Mouse (Mus musculus): Measurements from ENCODE around the gene Ubash3a. TPM values are rescaled to one million over a fixed set of nuclear protein-coding genes. Genes with fewer than 3 reads are reported as not detected.

The Ubash3a gene
- polyA plus RNA-seq, 1 experiment from 2014 or later = 0.25 TPM

- Histone ChIP-seq H3K4me1 (ENCODE audit: control insufficient read depth, insufficient read depth, low read length) (0 out of 2 replicates have a peak, but pooled peaks cover 3% of the 10 kb centered on the region), H3K4me3 (ENCODE audit: low read depth, low read length) (no peak overlapping the region), H3K27ac (replicated peaks; ENCODE audit: low read depth, low read length) (no peak overlapping the region), H3K27me3 (replicated peaks; ENCODE audit: control insufficient read depth, insufficient read depth, low read length) (no peaks in the 10 kb centered on the region), H3K9ac (ENCODE audit: low read depth, low read length) (no peak overlapping the region), H3K9me3 (ENCODE audit: control insufficient read depth, low read length) (no peaks in the 10 kb centered on the region), H3K4me2 (ENCODE audit: low read depth, low read length) (no peak overlapping the region), H3K36me3 (ENCODE audit: control insufficient read depth, insufficient read depth, low read length) (no peaks in the 10 kb centered on the region)
- no peak for ATAC-seq (ENCODE audit: low read depth)
- DNase-seq (ENCODE audit: low spot score) = no peak
- 69% methylated on average over 8 of the region's 8 CpGs for WGBS
Measured at GRCm38 (mm10) chr17:31224591-31224990, 16.9 kb downstream of the Ubash3a start.

GRCm38 (mm10) chr17:31226368-31226767 is 18.7 kb downstream of the Ubash3a start:
- Histone ChIP-seq H3K4me3 (ENCODE audit: low read depth, low read length) (no peak overlapping the region), H3K9ac (ENCODE audit: low read depth, low read length) (no peak overlapping the region), H3K27ac (replicated peaks; ENCODE audit: low read depth, low read length) (no peak overlapping the region), H3K4me1 (ENCODE audit: control insufficient read depth, insufficient read depth, low read length) (0 out of 2 replicates have a peak, but pooled peaks cover 3% of the 10 kb centered on the region), H3K9me3 (ENCODE audit: control insufficient read depth, low read length) (no peaks in the 10 kb centered on the region), H3K27me3 (replicated peaks; ENCODE audit: control insufficient read depth, insufficient read depth, low read length) (no peaks in the 10 kb centered on the region), H3K36me3 (ENCODE audit: control insufficient read depth, insufficient read depth, low read length) (no peaks in the 10 kb centered on the region), H3K4me2 (ENCODE audit: low read depth, low read length) (no peak overlapping the region)
- no peak for ATAC-seq (ENCODE audit: low read depth)
- DNase-seq (ENCODE audit: low spot score) = no peak
- 72% methylated on average over 3 of the region's 3 CpGs for WGBS

GRCm38 (mm10) chr17:31226931-31227330 is 19.3 kb downstream of the Ubash3a start:
- Histone ChIP-seq H3K27me3 (replicated peaks; ENCODE audit: control insufficient read depth, insufficient read depth, low read length) (no peaks in the 10 kb centered on the region), H3K9me3 (ENCODE audit: control insufficient read depth, low read length) (no peaks in the 10 kb centered on the region), H3K27ac (replicated peaks; ENCODE audit: low read depth, low read length) (no peak overlapping the region), H3K4me3 (ENCODE audit: low read depth, low read length) (no peak overlapping the region), H3K4me2 (ENCODE audit: low read depth, low read length) (no peak overlapping the region), H3K9ac (ENCODE audit: low read depth, low read length) (no peak overlapping the region), H3K36me3 (ENCODE audit: control insufficient read depth, insufficient read depth, low read length) (no peaks in the 10 kb centered on the region), H3K4me1 (ENCODE audit: control insufficient read depth, insufficient read depth, low read length) (peaks cover 6% of the 10 kb centered on the region; the same call in 1 of the 2 replicates)
- no peak for DNase-seq (ENCODE audit: low spot score)
- 85% methylated on average over 7 of the region's 7 CpGs for WGBS
- ATAC-seq (ENCODE audit: low read depth) = no peak

- Histone ChIP-seq H3K27me3 (replicated peaks; ENCODE audit: control insufficient read depth, insufficient read depth, low read length) (no peaks in the 10 kb centered on the region), H3K36me3 (ENCODE audit: control insufficient read depth, insufficient read depth, low read length) (no peaks in the 10 kb centered on the region), H3K27ac (replicated peaks; ENCODE audit: low read depth, low read length) (no peak overlapping the region), H3K4me3 (ENCODE audit: low read depth, low read length) (no peak overlapping the region), H3K9ac (ENCODE audit: low read depth, low read length) (no peak overlapping the region), H3K9me3 (ENCODE audit: control insufficient read depth, low read length) (no peaks in the 10 kb centered on the region), H3K4me2 (ENCODE audit: low read depth, low read length) (no peak overlapping the region), H3K4me1 (ENCODE audit: control insufficient read depth, insufficient read depth, low read length) (peaks cover 7% of the 10 kb centered on the region; the same call in 1 of the 2 replicates)
- DNase-seq (ENCODE audit: low spot score) (no peak), ATAC-seq (ENCODE audit: low read depth) (no peak)
- 51% methylated on average over 6 of the region's 6 CpGs for WGBS
Measured at GRCm38 (mm10) chr17:31231780-31232179, 24.1 kb downstream of the Ubash3a start.

- H3K4me1 ChIP-seq (ENCODE audit: control insufficient read depth, insufficient read depth, low read length) = peaks cover 7% of the 10 kb centered on the region; the same call in 1 of the 2 replicates
- no peaks in the 10 kb centered on the region for H3K36me3 ChIP-seq (ENCODE audit: control insufficient read depth, insufficient read depth, low read length)
- H3K4me2 ChIP-seq (ENCODE audit: low read depth, low read length) = no peak overlapping the region
- no peaks in the 10 kb centered on the region for H3K9me3 ChIP-seq (ENCODE audit: control insufficient read depth, low read length)
- H3K27ac ChIP-seq (replicated peaks; ENCODE audit: low read depth, low read length) = no peak overlapping the region
- DNase-seq (ENCODE audit: low spot score) = peak; percentile 32
- no peak for ATAC-seq (ENCODE audit: low read depth)
- H3K9ac ChIP-seq (ENCODE audit: low read depth, low read length) = no peak overlapping the region
- no peak overlapping the region for H3K4me3 ChIP-seq (ENCODE audit: low read depth, low read length)
- no peaks in the 10 kb centered on the region for H3K27me3 ChIP-seq (replicated peaks; ENCODE audit: control insufficient read depth, insufficient read depth, low read length)
- WGBS = 23% methylated on average over 8 of the region's 8 CpGs
Measured at GRCm38 (mm10) chr17:31232251-31233010, 24.8 kb downstream of the Ubash3a start.

GRCm38 (mm10) chr17:31235915-31236314 is 28.2 kb downstream of the Ubash3a start:
- Histone ChIP-seq H3K27me3 (replicated peaks; ENCODE audit: control insufficient read depth, insufficient read depth, low read length) (no peaks in the 10 kb centered on the region), H3K4me2 (ENCODE audit: low read depth, low read length) (no peak overlapping the region), H3K4me1 (ENCODE audit: control insufficient read depth, insufficient read depth, low read length) (peaks cover 7% of the 10 kb centered on the region; the same call in 1 of the 2 replicates), H3K36me3 (ENCODE audit: control insufficient read depth, insufficient read depth, low read length) (no peaks in the 10 kb centered on the region), H3K4me3 (ENCODE audit: low read depth, low read length) (no peak overlapping the region), H3K9me3 (ENCODE audit: control insufficient read depth, low read length) (no peaks in the 10 kb centered on the region), H3K27ac (replicated peaks; ENCODE audit: low read depth, low read length) (no peak overlapping the region), H3K9ac (ENCODE audit: low read depth, low read length) (no peak overlapping the region)
- DNase-seq (ENCODE audit: low spot score) (no peak), ATAC-seq (ENCODE audit: low read depth) (no peak)
- 90% methylated on average over 1 of the region's 1 CpGs for WGBS

- no peak for DNase-seq (ENCODE audit: low spot score)
- H3K4me2 ChIP-seq (ENCODE audit: low read depth, low read length) = no peak overlapping the region
- no peaks in the 10 kb centered on the region for H3K36me3 ChIP-seq (ENCODE audit: control insufficient read depth, insufficient read depth, low read length)
- no peaks in the 10 kb centered on the region for H3K4me1 ChIP-seq (ENCODE audit: control insufficient read depth, insufficient read depth, low read length)
- no peak for ATAC-seq (ENCODE audit: low read depth)
- no peak overlapping the region for H3K9ac ChIP-seq (ENCODE audit: low read depth, low read length)
- no peak overlapping the region for H3K27ac ChIP-seq (replicated peaks; ENCODE audit: low read depth, low read length)
- H3K9me3 ChIP-seq (ENCODE audit: control insufficient read depth, low read length) = no peaks in the 10 kb centered on the region
- 80% methylated on average over 7 of the region's 7 CpGs for WGBS
- no peak overlapping the region for H3K4me3 ChIP-seq (ENCODE audit: low read depth, low read length)
- no peaks in the 10 kb centered on the region for H3K27me3 ChIP-seq (replicated peaks; ENCODE audit: control insufficient read depth, insufficient read depth, low read length)
Measured at GRCm38 (mm10) chr17:31238234-31239020, 30.8 kb downstream of the Ubash3a start.

- ATAC-seq (ENCODE audit: low read depth) = no peak
- H3K36me3 ChIP-seq (ENCODE audit: control insufficient read depth, insufficient read depth, low read length) = no peaks in the 10 kb centered on the region
- H3K4me1 ChIP-seq (ENCODE audit: control insufficient read depth, insufficient read depth, low read length) = no peaks in the 10 kb centered on the region
- no peak overlapping the region for H3K4me3 ChIP-seq (ENCODE audit: low read depth, low read length)
- 76% methylated on average over 8 of the region's 8 CpGs for WGBS
- no peak overlapping the region for H3K27ac ChIP-seq (replicated peaks; ENCODE audit: low read depth, low read length)
- no peak overlapping the region for H3K4me2 ChIP-seq (ENCODE audit: low read depth, low read length)
- H3K9me3 ChIP-seq (ENCODE audit: control insufficient read depth, low read length) = no peaks in the 10 kb centered on the region
- no peaks in the 10 kb centered on the region for H3K27me3 ChIP-seq (replicated peaks; ENCODE audit: control insufficient read depth, insufficient read depth, low read length)
- no peak for DNase-seq (ENCODE audit: low spot score)
- H3K9ac ChIP-seq (ENCODE audit: low read depth, low read length) = no peak overlapping the region
Measured at GRCm38 (mm10) chr17:31241156-31241555, 33.5 kb downstream of the Ubash3a start.
